Mouse (Mus musculus) forebrain, embryonic 13.5 days (tissue): Measurements from ENCODE around the gene Vrk1. TPM values are rescaled to one million over a fixed set of nuclear protein-coding genes. Genes with fewer than 3 reads are reported as not detected.

Experiments
- ATAC-seq: fragments of 200-750 bp; cut with Nextera tagmentation; 2 replicates; pipeline ENCODE4 v1.8.0; 2017
- H3K27ac ChIP-seq: fragments of 300-500 bp; sonication (generic); 2 replicates; pipeline ENCODE4 v1.5.1; 2015; ENCODE audit warnings: inconsistent platforms, mild to moderate bottlenecking, moderate library complexity
- H3K27me3 ChIP-seq: fragments of 300-500 bp; sonication (generic); 2 replicates; pipeline ENCODE4 v1.6.1; 2015; ENCODE audit warnings: mild to moderate bottlenecking, inconsistent platforms
- H3K36me3 ChIP-seq: fragments of 300-500 bp; sonication (generic); 2 replicates; pipeline ENCODE4 v1.6.1; 2015; ENCODE audit warnings: mild to moderate bottlenecking, inconsistent platforms; ENCODE audit not compliant: poor library complexity, severe bottlenecking
- H3K4me1 ChIP-seq: fragments of 300-500 bp; sonication (generic); 2 replicates; pipeline ENCODE4 v1.6.1; 2015; ENCODE audit warnings: inconsistent platforms
- H3K4me2 ChIP-seq: fragments of 300-500 bp; sonication (generic); 2 replicates; pipeline ENCODE4 v1.6.1; 2015; ENCODE audit warnings: inconsistent platforms, mild to moderate bottlenecking, moderate library complexity
- H3K4me3 ChIP-seq: fragments of 300-500 bp; sonication (generic); 2 replicates; pipeline ENCODE4 v1.5.1; 2015; ENCODE audit warnings: mild to moderate bottlenecking, inconsistent platforms
- H3K9ac ChIP-seq: fragments of 300-500 bp; sonication (generic); 2 replicates; pipeline ENCODE4 v1.6.1; 2015; ENCODE audit warnings: mild to moderate bottlenecking, inconsistent platforms
- H3K9me3 ChIP-seq: fragments of 300-500 bp; sonication (generic); replicated peaks from 2 replicates; pipeline ENCODE4 v1.6.1; 2016; ENCODE audit warnings: inconsistent platforms
- WGBS: fragments of 180-500 bp; shearing (Covaris S2); methylation state at CpG from one replicate; pipeline ENCODE4 v1.1.7; 2015; 5-methylcytosine and 5-hydroxymethylcytosine counted together
- polyA plus RNA-seq: library from polyadenylated mRNA; unstranded; fragments of >200 nt; fragmentation: Nextera tagmentation; extraction: Ambion mirVana; gene quantifications from 2 replicates; pipeline ENCODE4 v1.2.1, GENCODE M21; 2015

Gene Vrk1
- 98.6 and 101 TPM in 2 replicates for polyA plus RNA-seq

DNA sequence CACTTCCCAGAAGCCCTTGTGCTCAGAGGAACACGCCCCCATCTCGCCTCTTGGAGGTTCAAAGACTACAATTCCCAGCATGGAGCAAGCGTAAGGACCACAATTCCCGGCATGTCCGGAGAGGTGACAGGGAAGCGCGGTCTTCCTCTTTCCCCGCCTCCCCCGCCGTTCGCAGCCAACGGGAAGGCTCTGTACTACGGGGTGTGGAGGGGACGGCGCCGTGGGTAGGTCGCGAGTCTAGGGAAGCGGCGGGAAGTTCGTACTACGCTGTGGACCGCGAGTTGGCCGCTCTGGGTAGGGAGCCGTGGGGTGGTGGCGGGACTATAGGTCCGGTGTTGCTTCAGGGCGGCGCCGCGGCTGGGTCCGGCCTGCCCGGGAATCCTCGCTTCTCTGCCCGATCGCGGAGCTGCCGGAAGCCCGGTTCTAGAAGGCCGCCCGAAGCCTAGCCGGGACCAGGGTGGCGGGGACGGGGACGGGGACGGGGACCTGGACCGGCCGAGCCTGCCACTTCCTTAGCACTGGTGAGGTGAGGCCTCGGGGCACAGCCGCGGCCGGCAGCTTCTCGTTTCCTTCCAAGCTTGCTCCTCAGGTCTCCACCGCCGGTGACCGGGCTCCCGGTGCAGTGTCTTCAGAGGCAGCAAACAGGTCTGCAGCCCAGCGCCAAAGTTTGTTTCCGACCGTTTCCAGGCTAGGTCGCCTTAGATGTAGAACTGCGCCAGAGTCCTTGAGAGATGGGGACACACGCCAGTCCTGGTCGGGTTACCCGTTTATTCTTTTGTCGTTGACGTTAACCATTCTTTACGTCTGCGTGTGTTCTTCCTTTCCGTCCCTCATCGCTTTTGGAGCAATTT lies at the start of gene Vrk1:
Gene Vrk1, plus strand, starts transcription at position 164 of the 851 bp plus-strand sequence.
- peaks cover 18% of the 10 kb centered on the region for H3K4me1 ChIP-seq
- H3K4me3 ChIP-seq = peak within 1 kb of the TSS; percentile 96
- ATAC-seq = peak; percentile 99
- H3K9ac ChIP-seq = peak within 1 kb of the TSS; percentile 87
- H3K36me3 ChIP-seq = no peaks in the 10 kb centered on the region
- no peaks in the 10 kb centered on the region for H3K9me3 ChIP-seq
- H3K4me2 ChIP-seq = peak within 1 kb of the TSS; percentile 88
- WGBS = under 1% methylated on average over 51 of the region's 72 CpGs
- H3K27me3 ChIP-seq = no peaks in the 10 kb centered on the region
- H3K27ac ChIP-seq = peak within 1 kb of the TSS; percentile 48

- peak; percentile 37 for ATAC-seq
- Histone ChIP-seq H3K9ac (peak overlapping the region; percentile 55), H3K4me3 (0 out of 2 replicates have a peak overlapping the region, but pooled peaks have one; percentile 6), H3K4me1 (peaks cover 66% of the 10 kb centered on the region), H3K36me3 (no peaks in the 10 kb centered on the region), H3K9me3 (no peaks in the 10 kb centered on the region), H3K27me3 (no peaks in the 10 kb centered on the region), H3K27ac (peak overlapping the region; percentile 96), H3K4me2 (peak overlapping the region; percentile 76)
- 2% methylated on average over 19 of the region's 19 CpGs for WGBS
These were observed 49.3 kb upstream of the Vrk1 start for GRCm38 (mm10) chr12:105960592-105961330.

DNA sequence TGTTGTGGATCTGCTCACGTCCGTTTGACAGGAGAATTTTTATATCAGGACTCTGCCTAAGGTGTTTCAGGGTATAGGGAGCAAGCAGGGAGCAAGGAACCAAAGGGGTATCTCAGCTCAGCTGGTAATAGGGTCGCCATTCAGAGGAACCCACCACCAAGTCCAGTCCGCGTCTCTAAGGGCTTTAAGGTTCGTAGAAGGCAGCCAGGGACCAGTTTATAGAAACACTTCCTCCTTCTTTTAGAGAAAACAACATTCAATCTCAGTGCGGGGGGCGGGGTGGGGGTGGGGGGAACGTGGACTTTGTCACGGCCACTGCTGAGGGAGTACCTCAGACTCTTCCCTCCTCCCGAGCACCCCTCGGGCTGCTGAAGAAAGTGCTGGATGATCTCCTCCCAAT lies 48.4 kb upstream of the Vrk1 start:
- Histone ChIP-seq H3K36me3 (no peaks in the 10 kb centered on the region), H3K4me2 (peak overlapping the region; percentile 76), H3K27ac (peak overlapping the region; percentile 96), H3K4me3 (peak overlapping the region; percentile 7; the same call in 1 of the 2 replicates), H3K9me3 (no peaks in the 10 kb centered on the region), H3K4me1 (peaks cover 58% of the 10 kb centered on the region), H3K27me3 (no peaks in the 10 kb centered on the region), H3K9ac (peak overlapping the region; percentile 26; the same call in 1 of the 2 replicates)
- ATAC-seq = no peak
- WGBS = 5% methylated on average over 12 of the region's 12 CpGs

GRCm38 (mm10) chr12:105962103-105963011 lies 47.7 kb upstream of the Vrk1 start:
- WGBS = under 1% methylated on average over 36 of the region's 37 CpGs
- Histone ChIP-seq H3K36me3 (no peaks in the 10 kb centered on the region), H3K9ac (peak overlapping the region; percentile 66), H3K4me3 (peak overlapping the region; percentile 40), H3K27ac (peak overlapping the region; percentile 96), H3K4me2 (peak overlapping the region; percentile 76), H3K4me1 (peaks cover 65% of the 10 kb centered on the region), H3K9me3 (no peaks in the 10 kb centered on the region), H3K27me3 (no peaks in the 10 kb centered on the region)
- peak; percentile 92 for ATAC-seq

GRCm38 (mm10) chr12:105963012-105963572 lies 46.9 kb upstream of the Vrk1 start:
- Histone ChIP-seq H3K27ac (peak overlapping the region; percentile 65), H3K9ac (peak overlapping the region; percentile 66), H3K4me2 (peak overlapping the region; percentile 76), H3K4me1 (peaks cover 65% of the 10 kb centered on the region), H3K36me3 (no peaks in the 10 kb centered on the region), H3K4me3 (peak overlapping the region; percentile 40), H3K9me3 (no peaks in the 10 kb centered on the region), H3K27me3 (no peaks in the 10 kb centered on the region)
- peak; percentile 55 for ATAC-seq
- WGBS = 3% methylated on average over 30 of the region's 30 CpGs

DNA sequence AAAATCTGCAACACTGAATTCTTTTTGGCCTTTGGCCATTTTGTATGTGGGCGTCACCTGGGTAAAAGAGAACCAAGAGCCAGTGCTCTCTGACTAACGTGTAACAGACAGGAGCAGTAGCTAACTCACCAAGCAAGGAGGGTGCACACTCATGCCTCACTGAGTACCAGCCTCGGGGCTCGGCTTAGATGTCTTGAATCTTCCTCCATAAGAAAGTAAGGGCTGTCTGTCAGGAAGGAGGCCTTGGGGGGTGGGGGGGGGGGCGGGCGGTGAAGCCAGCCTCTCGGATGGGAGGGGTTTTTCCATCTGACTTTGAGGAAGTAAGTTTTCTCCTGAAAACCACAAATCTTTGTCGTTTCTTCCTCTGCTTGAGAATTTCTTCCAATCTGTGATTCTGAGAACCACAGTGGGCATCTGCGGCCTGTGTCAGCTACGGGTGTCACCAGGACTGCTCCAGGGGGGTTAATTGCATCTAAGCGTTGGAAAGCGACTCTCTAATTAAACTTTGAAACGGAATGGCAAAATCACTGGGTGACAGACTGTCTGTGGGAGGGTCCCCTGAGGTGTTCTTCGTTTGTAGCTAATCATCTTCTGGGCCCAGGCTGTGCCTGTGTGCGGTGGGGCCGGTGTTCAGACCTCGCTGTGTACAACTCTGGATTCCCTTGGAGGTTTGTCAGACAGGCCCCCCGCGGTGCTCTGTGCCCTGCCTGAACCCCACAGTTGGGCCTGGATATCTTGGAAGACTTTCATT lies 43.0 kb upstream of the Vrk1 start:
- Histone ChIP-seq H3K9me3 (no peaks in the 10 kb centered on the region), H3K27ac (0 out of 2 replicates have a peak overlapping the region, but pooled peaks have one; percentile 58), H3K4me2 (no peak overlapping the region), H3K27me3 (no peaks in the 10 kb centered on the region), H3K36me3 (no peaks in the 10 kb centered on the region), H3K4me3 (no peak overlapping the region), H3K9ac (no peak overlapping the region), H3K4me1 (peaks cover 34% of the 10 kb centered on the region)
- 36% methylated on average over 19 of the region's 19 CpGs for WGBS
- ATAC-seq = no peak

DNA sequence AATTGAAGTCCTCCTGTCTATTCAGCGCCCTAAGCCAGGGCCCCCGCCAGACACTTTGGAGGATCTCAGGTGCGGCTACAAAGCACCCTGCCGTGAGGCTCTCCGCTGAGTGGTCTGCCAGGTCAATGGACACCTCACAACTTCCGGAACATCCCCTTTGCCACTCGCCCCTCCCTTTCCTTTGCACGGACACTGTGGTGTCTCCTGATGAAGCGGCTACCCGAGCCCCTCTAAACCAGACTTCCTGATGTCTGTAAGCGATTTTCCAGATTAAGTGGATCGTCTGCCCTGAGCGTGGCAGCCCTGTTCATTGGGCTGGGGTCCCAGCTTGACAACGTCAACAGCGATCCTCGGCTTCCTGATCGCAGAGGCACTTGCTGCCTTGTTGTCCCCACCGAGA lies 42.2 kb upstream of the Vrk1 start:
- Histone ChIP-seq H3K9ac (no peak overlapping the region), H3K4me1 (peaks cover 28% of the 10 kb centered on the region), H3K27me3 (no peaks in the 10 kb centered on the region), H3K4me3 (no peak overlapping the region), H3K27ac (no peak overlapping the region), H3K36me3 (no peaks in the 10 kb centered on the region), H3K4me2 (peak overlapping the region; percentile 34), H3K9me3 (no peaks in the 10 kb centered on the region)
- 15% methylated on average over 18 of the region's 18 CpGs for WGBS
- ATAC-seq = no peak

GRCm38 (mm10) chr12:105971182-105971581 lies 38.8 kb upstream of the Vrk1 start:
- Histone ChIP-seq H3K9me3 (no peaks in the 10 kb centered on the region), H3K4me1 (peaks cover 38% of the 10 kb centered on the region), H3K9ac (no peak overlapping the region), H3K27me3 (no peaks in the 10 kb centered on the region), H3K36me3 (no peaks in the 10 kb centered on the region), H3K27ac (no peak overlapping the region), H3K4me2 (no peak overlapping the region), H3K4me3 (no peak overlapping the region)
- no peak for ATAC-seq
- 71% methylated on average over 7 of the region's 7 CpGs for WGBS

- Histone ChIP-seq H3K4me1 (peaks cover 33% of the 10 kb centered on the region), H3K36me3 (no peaks in the 10 kb centered on the region), H3K27ac (peak overlapping the region; percentile 81), H3K9me3 (no peaks in the 10 kb centered on the region), H3K27me3 (no peaks in the 10 kb centered on the region), H3K4me3 (no peak overlapping the region), H3K9ac (no peak overlapping the region), H3K4me2 (no peak overlapping the region)
- no peak for ATAC-seq
- 83% methylated on average over 8 of the region's 8 CpGs for WGBS
These were observed 37.4 kb upstream of the Vrk1 start for GRCm38 (mm10) chr12:105972673-105973072.

GRCm38 (mm10) chr12:105973691-105974090 lies 36.3 kb upstream of the Vrk1 start:
- Histone ChIP-seq H3K27ac (peak overlapping the region; percentile 81), H3K9me3 (no peaks in the 10 kb centered on the region), H3K36me3 (no peaks in the 10 kb centered on the region), H3K4me3 (no peak overlapping the region), H3K4me2 (no peak overlapping the region), H3K27me3 (no peaks in the 10 kb centered on the region), H3K9ac (no peak overlapping the region), H3K4me1 (peaks cover 26% of the 10 kb centered on the region)
- ATAC-seq = peak; percentile 72
- WGBS = 17% methylated on average over 8 of the region's 9 CpGs
